In genomic region chr7:118282543-118282942, GRCm38 (mm10) we compare ENCODE assay signal across 22 mouse cellular contexts.
"Had no signal": no experiment of that assay in that cellular context is flagged by ENCODE, and none has a peak within 500 bp of the region (broad histone marks: within the 10 kb centered on the region; RNA-seq: fewer than 3 reads in every experiment).

No protein-coding gene starts in this region.

- H3K27ac ChIP-seq: liver, embryonic 13.5 days; liver, embryonic 15.5 days; midbrain, embryonic 13.5 days; midbrain, embryonic 15.5 days; neural tube, embryonic 13.5 days; neural tube, embryonic 15.5 days; stomach, embryonic 15.5 days; stomach, postnatal 0 days had no signal

- H3K27me3 ChIP-seq: liver, embryonic 13.5 days; liver, embryonic 15.5 days; megakaryocyte, embryonic 14.5 days; midbrain, embryonic 13.5 days; midbrain, embryonic 15.5 days; neural tube, embryonic 15.5 days; stomach, embryonic 15.5 days had no signal

- H3K4me2 ChIP-seq: liver, embryonic 13.5 days; liver, embryonic 15.5 days; lung, embryonic 14.5 days; midbrain, embryonic 11.5 days; midbrain, embryonic 13.5 days; midbrain, embryonic 15.5 days; neural tube, embryonic 13.5 days; neural tube, embryonic 15.5 days; stomach, embryonic 15.5 days had no signal

- DNase-seq: liver, embryonic 13.5 days; lung, adult 18-20 months; lung, embryonic 14.5 days; lung, postnatal 10 days; lung, postnatal 4 days; retina, postnatal 1 day; right cerebral cortex, adult 18-20 months; right cerebral cortex, postnatal 25 days; right cerebral cortex, postnatal 4 days; spleen, adult 18-20 months; thymus, adult 2 months; thymus, postnatal 25 days; thymus, postnatal 4 days had no signal

- H3K36me3 ChIP-seq: liver, embryonic 13.5 days; liver, embryonic 15.5 days; midbrain, embryonic 13.5 days; midbrain, embryonic 15.5 days; neural tube, embryonic 13.5 days; neural tube, embryonic 15.5 days; stomach, embryonic 15.5 days had no signal

- H3K4me1 ChIP-seq: liver, embryonic 13.5 days; liver, embryonic 15.5 days; midbrain, embryonic 15.5 days; neural tube, embryonic 13.5 days; stomach, embryonic 15.5 days had no signal

- H3K9ac ChIP-seq: liver, embryonic 13.5 days; liver, embryonic 15.5 days; lung, embryonic 14.5 days; midbrain, embryonic 13.5 days; midbrain, embryonic 15.5 days; neural tube, embryonic 13.5 days; neural tube, embryonic 15.5 days; stomach, embryonic 15.5 days had no signal

- H3K4me3 ChIP-seq: liver, embryonic 13.5 days; liver, embryonic 15.5 days; midbrain, embryonic 13.5 days; midbrain, embryonic 15.5 days; neural tube, embryonic 13.5 days; neural tube, embryonic 15.5 days; stomach, embryonic 15.5 days had no signal

- H3K9me3 ChIP-seq: liver, embryonic 15.5 days; midbrain, embryonic 15.5 days; neural tube, embryonic 15.5 days; stomach, embryonic 15.5 days had no signal
